Mouse (Mus musculus) midbrain, embryonic 15.5 days (tissue): ENCODE results near the gene Arhgef3. TPM values are rescaled to one million over a fixed set of nuclear protein-coding genes. Genes with fewer than 3 reads are reported as not detected.

Experiments
- ATAC-seq: fragments of 200-750 bp; cut with Nextera tagmentation; replicated peaks from 2 replicates; pipeline ENCODE4 v1.8.0; 2017; ENCODE audit warnings: moderate TSS enrichment
- H3K27ac ChIP-seq: fragments of 300-500 bp; sonication (generic); 2 replicates; pipeline ENCODE4 v1.5.1; 2015; ENCODE audit warnings: mild to moderate bottlenecking, inconsistent platforms
- H3K27me3 ChIP-seq: fragments of 300-500 bp; sonication (generic); replicated peaks from 2 replicates; pipeline ENCODE4 v1.6.1; 2015; ENCODE audit warnings: inconsistent platforms
- H3K36me3 ChIP-seq: fragments of 300-500 bp; sonication (generic); replicated peaks from 2 replicates; pipeline ENCODE4 v1.6.1; 2015; ENCODE audit warnings: inconsistent platforms
- H3K4me1 ChIP-seq: fragments of 300-500 bp; sonication (generic); 2 replicates; pipeline ENCODE4 v1.6.1; 2015; ENCODE audit warnings: inconsistent platforms
- H3K4me2 ChIP-seq: fragments of 300-500 bp; sonication (generic); 2 replicates; pipeline ENCODE4 v1.6.1; 2015; ENCODE audit warnings: inconsistent platforms, mild to moderate bottlenecking, moderate library complexity
- H3K4me3 ChIP-seq: fragments of 300-500 bp; sonication (generic); 2 replicates; pipeline ENCODE4 v1.5.1; 2015; ENCODE audit warnings: mild to moderate bottlenecking, inconsistent platforms
- H3K9ac ChIP-seq: fragments of 300-500 bp; sonication (generic); 2 replicates; pipeline ENCODE4 v1.6.1; 2015; ENCODE audit warnings: mild to moderate bottlenecking, inconsistent platforms
- H3K9me3 ChIP-seq: fragments of 300-500 bp; sonication (generic); 2 replicates; pipeline ENCODE4 v1.6.1; 2016; ENCODE audit warnings: inconsistent platforms
- WGBS: fragments of 180-500 bp; shearing (Covaris S2); methylation state at CpG from one replicate; pipeline ENCODE4 v1.1.7; 2015; ENCODE audit warnings: mixed read lengths; 5-methylcytosine and 5-hydroxymethylcytosine counted together
- polyA plus RNA-seq: library from polyadenylated mRNA; unstranded; fragments of >200 nt; fragmentation: Nextera tagmentation; extraction: Ambion mirVana; gene quantifications from 2 replicates; pipeline ENCODE4 v1.2.1, GENCODE M21; 2015

Gene Arhgef3
- polyA plus RNA-seq, 1 experiment from 2014 or later: 6.8 TPM

DNA sequence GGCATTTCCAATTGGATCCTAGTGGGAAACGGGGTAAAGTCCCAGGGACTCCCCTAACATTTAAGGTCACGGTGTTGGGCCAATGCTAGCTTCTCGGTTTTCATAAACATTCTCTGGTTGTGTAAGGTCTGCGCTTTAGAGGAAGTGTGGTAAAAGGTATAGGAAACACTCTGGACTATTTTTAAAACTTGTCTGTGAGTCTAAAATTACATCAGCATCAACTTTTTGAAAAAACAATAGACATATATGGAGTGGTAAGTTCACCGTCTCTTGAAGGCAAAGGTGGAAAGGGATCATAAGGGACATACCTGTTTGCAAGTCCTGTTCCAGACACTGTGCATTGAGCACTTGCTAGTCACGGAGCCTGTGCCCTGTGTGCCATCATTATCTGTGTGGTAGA lies 240.5 kb downstream of the Arhgef3 start:
- Histone ChIP-seq H3K4me2 (no peak overlapping the region), H3K4me3 (no peak overlapping the region), H3K36me3 (no peaks in the 10 kb centered on the region), H3K4me1 (no peaks in the 10 kb centered on the region), H3K9me3 (no peaks in the 10 kb centered on the region), H3K9ac (no peak overlapping the region), H3K27ac (no peak overlapping the region), H3K27me3 (no peaks in the 10 kb centered on the region)
- ATAC-seq: no peak
- WGBS: 92% methylated on average over 6 of the region's 6 CpGs

DNA sequence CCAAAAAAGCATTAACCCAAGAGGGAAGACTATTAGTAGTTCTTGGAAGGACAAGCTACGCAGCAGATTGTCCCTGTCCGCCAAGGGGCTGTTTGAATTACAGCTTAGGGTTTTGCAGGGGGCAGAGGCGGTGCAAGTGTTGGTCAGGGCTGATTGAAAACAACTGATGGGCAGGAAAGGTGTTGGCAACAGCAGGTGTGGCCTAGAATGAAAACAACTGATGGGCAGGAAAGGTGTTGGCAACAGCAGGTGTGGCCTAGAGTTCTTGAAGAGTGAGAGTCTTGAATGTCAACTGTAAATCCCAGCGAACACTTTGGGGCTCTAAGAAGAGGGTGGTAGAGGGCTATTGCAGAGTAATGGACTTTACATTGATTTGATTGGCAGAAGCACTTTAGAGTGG lies 241.2 kb downstream of the Arhgef3 start:
- Histone ChIP-seq H3K9me3 (no peaks in the 10 kb centered on the region), H3K9ac (no peak overlapping the region), H3K27ac (no peak overlapping the region), H3K36me3 (no peaks in the 10 kb centered on the region), H3K4me2 (no peak overlapping the region), H3K4me1 (no peaks in the 10 kb centered on the region), H3K27me3 (no peaks in the 10 kb centered on the region), H3K4me3 (no peak overlapping the region)
- 87% methylated on average over 4 of the region's 4 CpGs for WGBS
- ATAC-seq: no peak

DNA sequence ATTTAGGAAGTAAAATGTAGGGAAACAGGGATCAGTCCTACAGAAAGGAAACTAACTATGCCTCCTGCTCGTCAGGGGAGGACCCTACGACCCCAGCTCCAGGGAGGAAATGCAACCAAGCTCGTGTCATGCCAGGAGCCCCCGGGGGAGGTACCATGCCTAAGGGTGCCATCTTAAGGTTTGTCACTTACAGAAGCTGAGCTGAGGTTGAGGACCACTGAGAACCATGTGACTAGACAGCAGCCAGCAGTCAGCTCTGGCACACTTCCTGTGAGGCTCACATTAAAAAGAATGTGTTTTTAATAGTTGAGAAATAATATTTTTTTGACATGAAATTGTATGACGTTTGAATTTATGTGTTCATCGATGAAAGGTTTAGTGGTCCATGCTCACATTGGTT lies 242.4 kb downstream of the Arhgef3 start:
- no peak for ATAC-seq
- Histone ChIP-seq H3K4me2 (no peak overlapping the region), H3K9ac (no peak overlapping the region), H3K9me3 (no peaks in the 10 kb centered on the region), H3K4me1 (no peaks in the 10 kb centered on the region), H3K27me3 (no peaks in the 10 kb centered on the region), H3K36me3 (no peaks in the 10 kb centered on the region), H3K27ac (no peak overlapping the region), H3K4me3 (no peak overlapping the region)
- 80% methylated on average over 6 of the region's 6 CpGs for WGBS

DNA sequence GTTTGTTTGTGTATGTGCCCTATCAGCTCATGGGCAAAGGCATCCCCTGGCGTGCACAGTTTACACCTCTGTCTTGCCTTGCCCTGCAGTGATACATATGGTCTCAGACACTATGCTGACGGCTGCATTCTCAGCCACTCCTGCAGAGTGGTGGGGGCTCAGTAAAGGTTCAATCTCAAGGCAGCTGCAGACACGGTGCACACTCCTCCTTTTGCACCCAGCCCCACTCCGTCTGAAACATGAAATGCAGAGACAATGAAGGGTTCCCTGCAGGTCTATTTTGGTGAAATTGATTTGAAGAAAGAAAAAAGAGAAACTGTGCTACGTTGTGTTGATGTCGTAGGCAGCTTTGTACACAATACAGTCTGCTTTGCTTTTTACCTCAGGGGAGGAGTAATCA lies 243.5 kb downstream of the Arhgef3 start:
- no peak overlapping the region for H3K4me3 ChIP-seq
- H3K9ac ChIP-seq: no peak overlapping the region
- ATAC-seq: no peak
- no peaks in the 10 kb centered on the region for H3K4me1 ChIP-seq
- H3K36me3 ChIP-seq: no peaks in the 10 kb centered on the region
- no peak overlapping the region for H3K27ac ChIP-seq
- no peaks in the 10 kb centered on the region for H3K27me3 ChIP-seq
- no peak overlapping the region for H3K4me2 ChIP-seq
- 60% methylated on average over 6 of the region's 6 CpGs for WGBS
- no peaks in the 10 kb centered on the region for H3K9me3 ChIP-seq

DNA sequence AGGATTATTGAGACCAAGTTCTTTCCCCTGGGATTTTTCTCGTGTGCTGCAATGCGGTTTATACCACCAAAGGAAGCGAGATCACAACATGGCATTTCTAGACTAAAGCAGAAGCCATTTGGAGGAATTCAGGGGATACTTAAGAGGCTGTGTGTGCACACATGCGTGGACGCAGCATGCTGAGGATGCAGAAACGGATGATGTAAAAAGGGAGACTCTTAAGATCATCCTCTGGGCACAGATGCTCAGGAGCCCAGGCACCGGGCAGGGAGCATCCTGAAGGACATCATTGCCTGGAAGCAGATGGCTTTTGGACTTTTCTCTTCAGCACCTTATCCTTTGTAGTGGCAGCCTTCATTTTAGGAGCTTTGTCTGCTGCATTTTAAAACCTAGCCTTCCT lies 246.2 kb downstream of the Arhgef3 start:
- Histone ChIP-seq H3K4me2 (no peak overlapping the region), H3K9ac (no peak overlapping the region), H3K36me3 (no peaks in the 10 kb centered on the region), H3K27ac (no peak overlapping the region), H3K9me3 (no peaks in the 10 kb centered on the region), H3K4me3 (no peak overlapping the region), H3K4me1 (no peaks in the 10 kb centered on the region), H3K27me3 (no peaks in the 10 kb centered on the region)
- 70% methylated on average over 7 of the region's 7 CpGs for WGBS
- ATAC-seq: no peak

DNA sequence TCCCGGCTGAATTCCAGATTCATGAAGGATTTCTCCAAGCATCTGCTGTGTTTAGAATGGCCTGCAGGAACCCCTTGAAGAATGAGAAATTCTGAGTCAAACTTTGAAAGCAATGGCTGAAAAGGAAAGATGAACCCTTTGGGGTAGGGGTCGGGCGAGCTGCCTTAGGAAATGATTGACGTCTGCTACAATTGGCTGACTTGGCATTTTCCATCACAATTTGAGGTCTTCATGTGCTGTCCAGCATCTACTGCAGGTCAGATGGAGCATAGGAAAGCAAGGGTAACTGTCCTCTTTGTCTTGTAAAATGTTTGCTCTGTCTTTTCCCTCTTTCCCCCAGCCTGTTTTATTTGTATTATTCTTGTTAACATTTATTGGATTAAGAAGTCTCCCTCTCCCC lies 246.8 kb downstream of the Arhgef3 start:
- 56% methylated on average over 4 of the region's 4 CpGs for WGBS
- H3K27me3 ChIP-seq: no peaks in the 10 kb centered on the region
- H3K9me3 ChIP-seq: no peaks in the 10 kb centered on the region
- no peak overlapping the region for H3K9ac ChIP-seq
- no peak overlapping the region for H3K4me2 ChIP-seq
- H3K36me3 ChIP-seq: no peaks in the 10 kb centered on the region
- no peak overlapping the region for H3K27ac ChIP-seq
- H3K4me3 ChIP-seq: no peak overlapping the region
- no peaks in the 10 kb centered on the region for H3K4me1 ChIP-seq
- ATAC-seq: no peak

DNA sequence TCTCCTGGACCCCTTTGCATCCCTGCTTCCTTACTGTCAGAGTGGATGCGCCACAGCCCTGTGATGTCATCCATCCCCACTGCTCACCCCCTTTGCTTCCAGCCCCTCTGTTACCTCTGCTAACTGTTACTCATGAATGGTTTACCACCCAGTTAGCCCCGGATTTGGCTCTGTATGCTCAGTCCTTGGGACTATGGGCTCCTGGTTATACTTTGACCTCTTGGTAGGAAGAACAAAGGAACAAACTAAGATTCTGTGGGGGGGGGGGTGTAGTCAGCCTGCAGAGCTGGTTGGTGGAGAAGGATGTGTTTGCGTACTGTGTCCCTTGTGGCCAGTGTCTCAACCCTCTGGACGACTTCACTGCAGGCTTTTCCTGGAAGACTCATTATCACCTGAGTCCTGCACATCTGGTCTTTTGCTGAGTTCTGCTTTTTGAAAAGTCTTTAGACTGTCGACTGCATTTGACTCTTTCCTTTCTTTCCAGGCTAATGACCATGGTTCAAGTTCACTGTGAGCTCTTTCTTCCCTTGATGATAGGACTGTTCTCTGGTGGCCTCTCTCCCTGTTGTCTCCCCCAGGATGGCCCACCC lies 250.1 kb downstream of the Arhgef3 start:
- no peaks in the 10 kb centered on the region for H3K27me3 ChIP-seq
- no peak overlapping the region for H3K27ac ChIP-seq
- no peak overlapping the region for H3K4me2 ChIP-seq
- H3K9ac ChIP-seq: no peak overlapping the region
- H3K9me3 ChIP-seq: no peaks in the 10 kb centered on the region
- WGBS: 76% methylated on average over 5 of the region's 5 CpGs
- ATAC-seq: no peak
- no peaks in the 10 kb centered on the region for H3K36me3 ChIP-seq
- no peaks in the 10 kb centered on the region for H3K4me1 ChIP-seq
- no peak overlapping the region for H3K4me3 ChIP-seq

DNA sequence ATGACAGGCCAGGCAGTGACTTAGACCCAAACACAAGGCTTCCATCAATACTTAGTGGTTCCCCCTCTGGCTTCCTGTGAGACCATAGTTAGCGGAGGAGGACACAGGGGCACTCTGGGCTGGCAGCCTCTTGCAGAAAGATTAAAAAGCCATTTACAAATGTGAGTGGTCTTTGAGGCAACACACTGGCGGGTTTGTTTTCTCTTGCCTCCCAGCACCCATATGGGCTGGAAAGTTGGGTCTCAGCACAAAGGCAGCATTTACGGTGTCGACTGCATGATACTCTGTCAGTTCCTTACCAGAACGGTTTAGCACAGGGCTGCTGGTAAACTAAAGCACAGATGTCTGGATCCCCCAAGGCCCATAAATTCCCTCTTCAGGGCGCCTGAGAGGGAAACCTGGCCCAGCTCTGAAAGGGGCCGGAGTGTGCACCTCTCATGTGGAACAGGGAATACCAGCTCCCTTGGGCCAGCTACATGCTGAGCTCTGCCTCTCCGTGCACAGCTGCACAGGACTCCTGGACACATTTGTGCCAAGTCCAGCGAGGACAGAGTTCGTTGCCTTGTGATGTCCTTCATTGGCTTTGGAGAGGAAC lies 252.5 kb downstream of the Arhgef3 start:
- Histone ChIP-seq H3K36me3 (no peaks in the 10 kb centered on the region), H3K9ac (no peak overlapping the region), H3K9me3 (no peaks in the 10 kb centered on the region), H3K4me3 (no peak overlapping the region), H3K4me1 (no peaks in the 10 kb centered on the region), H3K27ac (no peak overlapping the region), H3K27me3 (no peaks in the 10 kb centered on the region), H3K4me2 (no peak overlapping the region)
- ATAC-seq: no peak
- WGBS: 80% methylated on average over 10 of the region's 10 CpGs

DNA sequence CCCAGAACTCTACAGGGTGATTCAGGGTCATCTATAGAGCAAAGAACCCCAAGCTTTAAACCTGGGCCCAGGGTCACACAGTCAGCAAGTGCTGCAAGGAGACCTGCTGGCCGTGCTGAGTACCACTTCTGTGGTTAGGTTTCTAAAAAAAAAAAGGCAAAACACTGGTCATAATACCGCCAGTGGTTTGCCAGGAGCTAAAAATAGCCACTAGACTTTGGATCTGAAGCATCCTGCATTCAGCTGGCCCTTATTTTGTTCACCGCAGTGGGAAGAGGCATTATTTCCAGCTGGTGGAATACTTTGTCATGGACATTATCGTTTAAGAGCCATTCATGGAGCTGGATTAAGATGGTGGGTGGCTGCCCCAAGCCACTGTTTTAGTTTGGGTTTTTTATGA lies 253.9 kb downstream of the Arhgef3 start:
- no peak for ATAC-seq
- WGBS: 50% methylated on average over 4 of the region's 4 CpGs

DNA sequence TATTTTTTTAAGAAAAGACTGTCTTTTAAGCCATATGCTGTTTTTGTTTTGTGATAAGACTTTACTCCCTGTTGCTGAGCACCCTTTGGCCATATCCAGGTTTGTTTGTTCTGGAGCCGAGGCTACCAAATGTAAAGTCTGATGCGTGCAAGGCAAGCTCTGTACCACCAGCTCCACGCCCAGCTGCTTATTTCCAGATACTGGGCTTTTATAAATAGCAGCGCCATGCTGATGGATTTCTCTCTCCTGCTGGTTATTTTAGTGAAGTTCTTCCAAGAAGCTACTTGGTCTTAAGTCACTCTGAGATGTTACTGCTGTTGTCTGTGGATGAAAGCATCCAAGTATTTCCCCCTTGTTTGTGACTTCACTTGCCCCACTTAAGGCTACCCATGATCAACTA lies 254.8 kb downstream of the Arhgef3 start:
- Histone ChIP-seq H3K27ac (no peak overlapping the region), H3K27me3 (no peaks in the 10 kb centered on the region), H3K9ac (no peak overlapping the region), H3K4me2 (no peak overlapping the region), H3K36me3 (no peaks in the 10 kb centered on the region), H3K4me3 (no peak overlapping the region), H3K4me1 (no peaks in the 10 kb centered on the region), H3K9me3 (no peaks in the 10 kb centered on the region)
- no peak for ATAC-seq
- WGBS: 92% methylated on average over 4 of the region's 4 CpGs

More for the DNA sequence above, 253.9 kb downstream of the Arhgef3 start:
- H3K36me3 ChIP-seq: no peaks in the 10 kb centered on the region
- no peak overlapping the region for H3K27ac ChIP-seq
- no peaks in the 10 kb centered on the region for H3K27me3 ChIP-seq
- H3K4me2 ChIP-seq: no peak overlapping the region
- no peaks in the 10 kb centered on the region for H3K4me1 ChIP-seq
- no peak overlapping the region for H3K4me3 ChIP-seq
- H3K9ac ChIP-seq: no peak overlapping the region
- no peaks in the 10 kb centered on the region for H3K9me3 ChIP-seq

DNA sequence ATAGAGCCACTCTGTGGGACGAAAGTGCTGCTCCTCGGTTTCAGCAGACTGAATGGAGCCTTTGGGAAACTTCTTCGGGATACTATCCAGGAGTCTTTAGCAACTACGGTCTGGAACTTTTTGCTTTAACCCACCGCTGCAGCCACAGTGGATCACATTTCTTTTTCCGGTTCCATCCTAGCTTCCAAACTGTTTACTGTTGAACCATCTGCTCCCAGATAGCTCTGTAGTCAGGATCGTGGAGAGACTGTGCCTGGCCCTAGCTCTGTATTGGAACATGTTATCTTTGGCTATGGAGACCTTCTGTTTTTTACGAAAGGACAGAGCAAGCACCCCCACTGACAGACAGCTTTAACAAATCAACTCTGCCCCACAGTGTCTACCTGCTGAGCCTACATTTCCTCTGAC lies 257.0 kb downstream of the Arhgef3 start:
- Histone ChIP-seq H3K4me2 (no peak overlapping the region), H3K27me3 (no peaks in the 10 kb centered on the region), H3K4me1 (no peaks in the 10 kb centered on the region), H3K9ac (no peak overlapping the region), H3K27ac (no peak overlapping the region), H3K4me3 (no peak overlapping the region), H3K9me3 (no peaks in the 10 kb centered on the region), H3K36me3 (no peaks in the 10 kb centered on the region)
- ATAC-seq: no peak
- 83% methylated on average over 8 of the region's 8 CpGs for WGBS

DNA sequence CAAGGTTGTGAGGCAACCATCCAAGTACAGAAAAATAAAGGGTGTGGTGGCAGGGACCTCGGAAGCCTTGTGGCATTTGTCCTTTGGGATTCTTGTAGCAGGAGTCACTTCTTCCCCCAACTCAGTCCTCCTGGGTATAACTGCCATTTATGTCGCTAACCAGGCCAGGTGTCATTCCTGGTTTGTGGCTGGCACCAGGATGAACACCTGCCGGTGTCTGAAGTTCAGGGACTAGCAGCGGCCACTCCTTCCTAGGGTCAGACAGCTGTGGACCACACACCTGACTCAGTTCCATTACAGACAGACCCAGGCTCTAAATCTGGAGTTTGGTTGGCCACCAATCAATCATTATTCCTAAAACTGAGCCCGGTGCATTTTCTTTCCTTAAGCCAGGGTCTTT lies 258.8 kb downstream of the Arhgef3 start:
- Histone ChIP-seq H3K27me3 (no peaks in the 10 kb centered on the region), H3K27ac (no peak overlapping the region), H3K36me3 (no peaks in the 10 kb centered on the region), H3K4me3 (no peak overlapping the region), H3K9me3 (no peaks in the 10 kb centered on the region), H3K4me2 (no peak overlapping the region), H3K9ac (no peak overlapping the region), H3K4me1 (no peaks in the 10 kb centered on the region)
- no peak for ATAC-seq
- 94% methylated on average over 5 of the region's 5 CpGs for WGBS

DNA sequence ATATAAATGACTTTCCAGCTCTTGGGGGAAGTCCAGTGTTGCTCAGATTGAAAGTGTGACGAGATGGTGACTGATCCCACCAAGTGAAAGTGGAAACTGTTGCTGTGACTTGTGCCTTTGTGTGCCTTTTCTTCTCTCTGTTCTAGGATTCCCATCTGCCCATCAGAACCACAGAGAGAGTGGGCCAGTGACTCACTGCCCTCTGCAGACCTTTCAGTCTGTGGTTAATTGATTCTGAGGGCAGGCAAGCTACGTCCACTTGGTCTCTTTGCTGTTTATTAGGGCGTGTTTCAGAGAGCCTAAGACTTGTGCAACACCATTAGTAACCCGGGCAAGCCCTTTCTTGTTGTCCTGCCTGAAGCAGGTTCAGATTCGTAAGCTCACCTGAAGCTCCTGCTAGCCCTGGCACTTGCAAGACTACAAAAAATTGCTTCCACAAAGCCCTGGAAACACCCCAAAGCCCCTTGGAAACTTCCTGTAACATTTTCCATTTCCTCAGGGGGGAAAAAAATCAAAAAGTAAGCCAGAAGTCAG lies 261.5 kb downstream of the Arhgef3 start:
- H3K9ac ChIP-seq: no peak overlapping the region
- H3K36me3 ChIP-seq: no peaks in the 10 kb centered on the region
- no peaks in the 10 kb centered on the region for H3K27me3 ChIP-seq
- no peak overlapping the region for H3K4me2 ChIP-seq
- no peak overlapping the region for H3K27ac ChIP-seq
- 65% methylated on average over 5 of the region's 5 CpGs for WGBS
- no peaks in the 10 kb centered on the region for H3K9me3 ChIP-seq
- H3K4me3 ChIP-seq: no peak overlapping the region
- H3K4me1 ChIP-seq: no peaks in the 10 kb centered on the region
- ATAC-seq: no peak
